Mouse (Mus musculus): Measurements from ENCODE around the gene Rusc2. TPM values are rescaled to one million over a fixed set of nuclear protein-coding genes. Genes with fewer than 3 reads are reported as not detected.

Gene Rusc2
- polyA plus RNA-seq (2012; rRNA removed), result 7.4 and 8.5 TPM in 2 replicates

GRCm38 (mm10) chr4:43381408-43382154, at the start of gene Rusc2:
Rusc2 (plus strand) TSS chr4:43381979.
- 1% methylated on average over 60 of the region's 63 CpGs for WGBS
- Histone ChIP-seq H3K27ac (ENCODE audit: insufficient read depth, low read length) (peak within 1 kb of the TSS; percentile 70), H3K36me3 (ENCODE audit: control insufficient read depth, insufficient read depth, low read length) (no peaks in the 10 kb centered on the region), H3K4me3 (ENCODE audit: extremely low read depth, insufficient read depth, insufficient read length) (peak within 1 kb of the TSS; percentile 51), H3K4me1 (ENCODE audit: control insufficient read depth, insufficient read depth, insufficient read length) (peaks cover 4% of the 10 kb centered on the region; the same call in 1 of the 2 replicates), H3K27me3 (ENCODE audit: control insufficient read depth, insufficient read depth, low read length) (peaks cover 5% of the 10 kb centered on the region; the same call in 1 of the 2 replicates)
- DNase-seq (ENCODE audit: low read depth in 1 of 2, low spot score in 2 of 2), result peak in 1 of 2 experiments; percentile 22
- no peak for TF ChIP-seq POLR2A (IDR thresholded peaks at IDR 0.05; ENCODE audit: low read depth, low read length)
- no peak for TF ChIP-seq CTCF (IDR thresholded peaks at IDR 0.05; ENCODE audit: extremely low read depth, insufficient read depth, insufficient read length, insufficient replicate concordance)

DNA sequence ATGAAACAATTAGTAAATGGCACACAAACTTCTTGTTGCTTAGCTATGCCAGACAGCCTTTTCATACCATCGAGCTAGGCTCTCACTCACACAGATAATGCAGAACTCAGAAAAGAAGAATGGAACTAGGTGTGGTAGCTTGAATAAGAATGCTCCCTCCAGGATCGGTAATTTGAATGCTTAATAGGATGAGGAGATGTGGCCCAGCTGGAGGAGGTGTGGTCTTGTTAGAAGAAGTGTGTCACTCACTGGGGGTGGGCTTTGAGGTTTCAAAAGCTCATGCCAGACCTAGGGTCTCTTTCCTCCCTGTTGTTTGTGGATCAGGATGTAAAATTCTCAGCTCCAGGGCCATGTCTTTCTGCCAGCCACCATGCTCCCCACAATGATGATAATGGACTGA, 47.0 kb upstream of the Rusc2 start:
- TF ChIP-seq POLR2A (IDR thresholded peaks at IDR 0.05; ENCODE audit: low read depth, low read length), result no peak
- TF ChIP-seq CTCF (IDR thresholded peaks at IDR 0.05; ENCODE audit: extremely low read depth, insufficient read depth, insufficient read length, insufficient replicate concordance), result no peak
- 71% methylated on average over 2 of the region's 2 CpGs for WGBS
- Histone ChIP-seq H3K36me3 (ENCODE audit: control insufficient read depth, insufficient read depth, low read length) (no peaks in the 10 kb centered on the region), H3K27ac (ENCODE audit: insufficient read depth, low read length) (no peak overlapping the region), H3K4me1 (ENCODE audit: control insufficient read depth, insufficient read depth, insufficient read length) (no peaks in the 10 kb centered on the region), H3K4me3 (ENCODE audit: extremely low read depth, insufficient read depth, insufficient read length) (no peak overlapping the region), H3K27me3 (ENCODE audit: control insufficient read depth, insufficient read depth, low read length) (no peaks in the 10 kb centered on the region)
- no peak for DNase-seq (ENCODE audit: low read depth in 1 of 2, low spot score in 2 of 2)

GRCm38 (mm10) chr4:43336176-43336575, 45.6 kb upstream of the Rusc2 start:
- no peak overlapping the region for H3K27ac ChIP-seq (ENCODE audit: insufficient read depth, low read length)
- no peaks in the 10 kb centered on the region for H3K4me1 ChIP-seq (ENCODE audit: control insufficient read depth, insufficient read depth, insufficient read length)
- DNase-seq (ENCODE audit: low read depth in 1 of 2, low spot score in 2 of 2), result no peak
- H3K36me3 ChIP-seq (ENCODE audit: control insufficient read depth, insufficient read depth, low read length), result no peaks in the 10 kb centered on the region
- TF ChIP-seq CTCF (IDR thresholded peaks at IDR 0.05; ENCODE audit: extremely low read depth, insufficient read depth, insufficient read length, insufficient replicate concordance) (no peak), POLR2A (IDR thresholded peaks at IDR 0.05; ENCODE audit: low read depth, low read length) (no peak)
- no peaks in the 10 kb centered on the region for H3K27me3 ChIP-seq (ENCODE audit: control insufficient read depth, insufficient read depth, low read length)
- H3K4me3 ChIP-seq (ENCODE audit: extremely low read depth, insufficient read depth, insufficient read length), result no peak overlapping the region

- Histone ChIP-seq H3K4me3 (ENCODE audit: extremely low read depth, insufficient read depth, insufficient read length) (no peak overlapping the region), H3K4me1 (ENCODE audit: control insufficient read depth, insufficient read depth, insufficient read length) (no peaks in the 10 kb centered on the region), H3K27ac (ENCODE audit: insufficient read depth, low read length) (no peak overlapping the region), H3K36me3 (ENCODE audit: control insufficient read depth, insufficient read depth, low read length) (no peaks in the 10 kb centered on the region), H3K27me3 (ENCODE audit: control insufficient read depth, insufficient read depth, low read length) (no peaks in the 10 kb centered on the region)
- TF ChIP-seq POLR2A (IDR thresholded peaks at IDR 0.05; ENCODE audit: low read depth, low read length), result no peak
- no peak for TF ChIP-seq CTCF (IDR thresholded peaks at IDR 0.05; ENCODE audit: extremely low read depth, insufficient read depth, insufficient read length, insufficient replicate concordance)
- WGBS, result 75% methylated on average over 4 of the region's 4 CpGs
- DNase-seq (ENCODE audit: low read depth in 1 of 2, low spot score in 2 of 2), result no peak
These were observed 41.5 kb upstream of the Rusc2 start for GRCm38 (mm10) chr4:43340096-43340804.

GRCm38 (mm10) chr4:43341276-43341891, 40.4 kb upstream of the Rusc2 start:
- WGBS, result 79% methylated on average over 7 of the region's 7 CpGs
- TF ChIP-seq CTCF (IDR thresholded peaks at IDR 0.05; ENCODE audit: extremely low read depth, insufficient read depth, insufficient read length, insufficient replicate concordance), result no peak
- TF ChIP-seq POLR2A (IDR thresholded peaks at IDR 0.05; ENCODE audit: low read depth, low read length), result no peak
- DNase-seq (ENCODE audit: low read depth in 1 of 2, low spot score in 2 of 2), result no peak

DNA sequence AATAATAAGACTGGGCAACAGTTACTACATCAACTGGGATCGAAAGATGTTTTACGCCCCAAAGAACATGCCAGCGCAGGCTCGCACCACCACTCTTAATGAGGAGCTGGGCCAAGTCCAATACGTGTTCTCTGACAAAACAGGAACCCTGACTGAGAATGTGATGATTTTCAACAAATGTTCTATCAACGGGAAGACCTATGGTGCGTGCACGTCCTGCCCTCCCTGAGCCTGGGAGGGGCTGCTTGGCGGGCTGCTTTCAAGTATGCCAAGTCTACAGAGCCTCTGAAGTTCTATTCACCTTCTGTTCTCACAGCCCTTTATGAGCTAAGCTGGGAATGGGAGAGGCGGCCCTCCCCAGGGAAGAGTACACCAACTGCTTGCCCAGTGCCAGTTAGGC, 39.3 kb upstream of the Rusc2 start:
- Histone ChIP-seq H3K27me3 (ENCODE audit: control insufficient read depth, insufficient read depth, low read length) (no peaks in the 10 kb centered on the region), H3K36me3 (ENCODE audit: control insufficient read depth, insufficient read depth, low read length) (no peaks in the 10 kb centered on the region), H3K27ac (ENCODE audit: insufficient read depth, low read length) (no peak overlapping the region), H3K4me3 (ENCODE audit: extremely low read depth, insufficient read depth, insufficient read length) (no peak overlapping the region), H3K4me1 (ENCODE audit: control insufficient read depth, insufficient read depth, insufficient read length) (no peaks in the 10 kb centered on the region)
- WGBS, result 90% methylated on average over 10 of the region's 10 CpGs
- no peak for TF ChIP-seq CTCF (IDR thresholded peaks at IDR 0.05; ENCODE audit: extremely low read depth, insufficient read depth, insufficient read length, insufficient replicate concordance)
- no peak for TF ChIP-seq POLR2A (IDR thresholded peaks at IDR 0.05; ENCODE audit: low read depth, low read length)
- no peak for DNase-seq (ENCODE audit: low read depth in 1 of 2, low spot score in 2 of 2)

More at GRCm38 (mm10) chr4:43341276-43341891, 40.4 kb upstream of the Rusc2 start:
- Histone ChIP-seq H3K27ac (ENCODE audit: insufficient read depth, low read length) (no peak overlapping the region), H3K27me3 (ENCODE audit: control insufficient read depth, insufficient read depth, low read length) (no peaks in the 10 kb centered on the region), H3K4me1 (ENCODE audit: control insufficient read depth, insufficient read depth, insufficient read length) (no peaks in the 10 kb centered on the region), H3K4me3 (ENCODE audit: extremely low read depth, insufficient read depth, insufficient read length) (no peak overlapping the region), H3K36me3 (ENCODE audit: control insufficient read depth, insufficient read depth, low read length) (no peaks in the 10 kb centered on the region)

Measured in spleen, adult 2 months (tissue).